Mouse (Mus musculus) embryonic fibroblast, embryonic 13.5 days (primary cell): Measurements from ENCODE around the gene Trpm6.

Experiments used
- CTCF ChIP-seq: IDR thresholded peaks from 2 replicates; pipeline ENCODE4 v1.5.1; 2011; ENCODE audit warnings: mild to moderate bottlenecking, control low read depth, low read length, moderate library complexity, borderline replicate concordance; ENCODE audit not compliant: insufficient read depth
- POLR2A ChIP-seq: IDR thresholded peaks from 2 replicates; pipeline ENCODE4 v1.6.1; 2011; ENCODE audit warnings: low read depth, mild to moderate bottlenecking, control low read depth, low read length, moderate library complexity

DNA sequence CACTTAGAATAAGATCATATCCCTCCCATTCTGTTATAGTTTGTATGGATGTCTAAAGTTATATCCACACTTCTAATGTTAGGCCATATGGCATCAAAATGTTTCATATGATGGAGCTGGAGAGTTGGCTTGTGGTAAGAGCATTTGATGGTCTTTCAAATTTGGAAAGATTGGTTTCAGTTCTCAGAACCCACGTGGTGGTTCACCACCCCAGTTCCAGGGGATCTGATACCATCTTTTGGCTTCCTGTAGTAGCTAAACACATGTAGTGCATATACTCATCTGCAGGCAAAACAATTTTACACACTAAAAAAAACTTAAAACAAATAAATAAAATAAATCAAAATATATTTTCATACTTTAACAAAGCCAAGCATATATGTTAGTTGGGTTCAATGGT, 21.3 kb downstream of the Trpm6 start:
- TF ChIP-seq CTCF (no peak), POLR2A (no peak)
